Mouse (Mus musculus): ENCODE results near the gene Bmt2. TPM values are rescaled to one million over a fixed set of nuclear protein-coding genes. Genes with fewer than 3 reads are reported as not detected.

Gene Bmt2
- polyA plus RNA-seq, 1 experiment, result 2.6 TPM

DNA sequence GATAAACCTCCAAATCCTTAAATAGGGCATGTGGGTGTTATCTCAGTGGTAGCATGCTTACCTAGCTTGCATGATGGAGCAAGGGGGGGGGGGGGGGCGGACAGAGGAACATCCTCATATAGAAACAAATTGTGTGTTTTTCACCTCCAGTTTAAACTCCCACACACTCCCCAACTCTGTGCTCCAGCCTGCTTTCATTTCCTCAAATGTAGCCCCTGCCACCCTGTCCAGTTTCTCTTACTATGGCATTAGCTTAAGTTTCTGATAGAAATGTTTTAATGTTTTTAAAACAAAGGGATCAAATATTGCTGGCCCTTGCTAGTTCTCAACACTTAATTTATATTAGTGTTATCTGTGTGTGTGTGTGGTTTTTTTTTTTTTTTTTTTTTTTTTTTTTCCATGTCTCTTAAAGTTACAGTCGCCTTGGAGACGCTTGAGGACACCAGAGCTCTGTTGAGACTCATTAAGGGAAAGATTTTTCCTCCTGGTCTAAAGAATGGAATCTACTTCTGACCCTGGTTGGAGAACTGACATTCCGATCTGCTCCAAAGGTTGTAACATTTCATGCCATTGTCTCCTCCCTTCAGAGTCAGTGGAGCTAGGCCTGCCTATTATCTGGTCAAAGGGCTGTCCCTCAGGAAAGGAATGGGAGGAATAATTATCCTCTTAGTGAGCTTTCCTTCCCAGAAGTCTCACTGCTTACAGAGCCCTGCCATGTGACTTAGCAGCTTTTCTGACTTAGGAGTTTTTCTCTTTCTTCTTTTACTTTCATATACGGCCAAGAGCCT lies 68.2 kb downstream of the Bmt2 start:
- no peaks in the 10 kb centered on the region for H3K36me3 ChIP-seq (ENCODE audit: control insufficient read depth, insufficient read depth, low read length)
- TF ChIP-seq POLR2A (IDR thresholded peaks at IDR 0.05; ENCODE audit: low read depth, low read length) (no peak), CTCF (IDR thresholded peaks at IDR 0.05; ENCODE audit: extremely low read depth, insufficient read depth, insufficient read length, insufficient replicate concordance) (no peak)
- H3K27me3 ChIP-seq (ENCODE audit: control insufficient read depth, insufficient read depth, low read length), result no peaks in the 10 kb centered on the region
- peak; percentile 32 to 35 for DNase-seq (ENCODE audit: low read depth in 1 of 2, low spot score in 2 of 2)
- H3K4me3 ChIP-seq (ENCODE audit: extremely low read depth, insufficient read depth, insufficient read length), result no peak overlapping the region
- no peak overlapping the region; the same call in 1 of the 2 replicates for H3K27ac ChIP-seq (ENCODE audit: insufficient read depth, low read length)
- 70% methylated on average over 5 of the region's 5 CpGs for WGBS
- H3K4me1 ChIP-seq (ENCODE audit: control insufficient read depth, insufficient read depth, insufficient read length), result peaks cover 19% of the 10 kb centered on the region

- TF ChIP-seq CTCF (IDR thresholded peaks at IDR 0.05; ENCODE audit: extremely low read depth, insufficient read depth, insufficient read length, insufficient replicate concordance) (peak; percentile 7; the same call in 1 of the 2 replicates), POLR2A (IDR thresholded peaks at IDR 0.05; ENCODE audit: low read depth, low read length) (peak; percentile 74)
- peak; percentile 67 to 93 for DNase-seq (ENCODE audit: low read depth in 1 of 2, low spot score in 2 of 2)
- H3K27me3 ChIP-seq (ENCODE audit: control insufficient read depth, insufficient read depth, low read length), result no peaks in the 10 kb centered on the region
- H3K4me1 ChIP-seq (ENCODE audit: control insufficient read depth, insufficient read depth, insufficient read length), result peaks cover 19% of the 10 kb centered on the region
- peak within 1 kb of the TSS; percentile 93 for H3K27ac ChIP-seq (ENCODE audit: insufficient read depth, low read length)
- WGBS, result 3% methylated on average over 71 of the region's 71 CpGs
- H3K4me3 ChIP-seq (ENCODE audit: extremely low read depth, insufficient read depth, insufficient read length), result peak within 1 kb of the TSS; percentile 74
- peaks cover 2% of the 10 kb centered on the region; the same call in 1 of the 2 replicates for H3K36me3 ChIP-seq (ENCODE audit: control insufficient read depth, insufficient read depth, low read length)
Measured at GRCm38 (mm10) chr6:13607621-13608493, 69.9 kb downstream of the Bmt2 start, which contains the start of gene Tmem168. Gene Tmem168, minus strand, starts transcription at chr6:13608100.

DNA sequence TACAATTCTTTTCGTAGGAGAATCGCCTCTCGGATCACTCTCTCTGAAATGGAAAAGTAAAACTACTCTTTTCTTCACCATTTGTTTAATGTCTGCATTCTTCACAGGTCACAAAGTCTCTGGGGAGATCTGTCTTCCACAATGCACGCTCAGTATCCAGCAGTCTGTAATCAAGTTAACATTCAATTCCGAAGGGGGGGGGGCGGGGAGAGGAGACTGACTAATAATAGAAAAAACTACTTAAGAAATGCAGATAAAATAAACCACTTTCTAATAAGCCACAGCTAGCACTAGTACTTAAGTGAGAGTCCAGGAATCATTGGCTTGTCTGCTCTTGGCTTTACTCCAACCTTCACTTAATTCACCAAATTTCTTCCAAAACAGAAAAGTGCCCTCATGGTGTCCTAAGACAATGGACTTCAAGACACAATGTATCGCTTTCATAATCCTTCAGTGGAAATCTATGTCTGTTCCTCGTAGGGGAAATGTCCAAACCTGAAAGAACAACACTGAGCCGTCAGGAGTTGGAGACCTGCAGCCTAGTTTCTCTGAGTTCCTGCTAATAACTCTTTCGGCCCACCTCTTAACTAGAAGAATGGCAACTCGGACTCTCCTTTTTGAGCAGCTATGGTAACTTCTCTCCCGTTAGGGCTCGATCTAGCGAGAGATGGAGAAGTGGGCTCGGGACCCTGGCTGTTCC lies 70.7 kb downstream of the Bmt2 start:
- H3K27me3 ChIP-seq (ENCODE audit: control insufficient read depth, insufficient read depth, low read length), result no peaks in the 10 kb centered on the region
- 20% methylated on average over 15 of the region's 15 CpGs for WGBS
- H3K4me3 ChIP-seq (ENCODE audit: extremely low read depth, insufficient read depth, insufficient read length), result peak overlapping the region; percentile 74
- H3K36me3 ChIP-seq (ENCODE audit: control insufficient read depth, insufficient read depth, low read length), result peaks cover 3% of the 10 kb centered on the region; the same call in 1 of the 2 replicates
- H3K27ac ChIP-seq (ENCODE audit: insufficient read depth, low read length), result peak overlapping the region; percentile 93
- peaks cover 19% of the 10 kb centered on the region for H3K4me1 ChIP-seq (ENCODE audit: control insufficient read depth, insufficient read depth, insufficient read length)
- TF ChIP-seq POLR2A (IDR thresholded peaks at IDR 0.05; ENCODE audit: low read depth, low read length), result no peak
- TF ChIP-seq CTCF (IDR thresholded peaks at IDR 0.05; ENCODE audit: extremely low read depth, insufficient read depth, insufficient read length, insufficient replicate concordance), result no peak
- no peak for DNase-seq (ENCODE audit: low read depth in 1 of 2, low spot score in 2 of 2)

DNA sequence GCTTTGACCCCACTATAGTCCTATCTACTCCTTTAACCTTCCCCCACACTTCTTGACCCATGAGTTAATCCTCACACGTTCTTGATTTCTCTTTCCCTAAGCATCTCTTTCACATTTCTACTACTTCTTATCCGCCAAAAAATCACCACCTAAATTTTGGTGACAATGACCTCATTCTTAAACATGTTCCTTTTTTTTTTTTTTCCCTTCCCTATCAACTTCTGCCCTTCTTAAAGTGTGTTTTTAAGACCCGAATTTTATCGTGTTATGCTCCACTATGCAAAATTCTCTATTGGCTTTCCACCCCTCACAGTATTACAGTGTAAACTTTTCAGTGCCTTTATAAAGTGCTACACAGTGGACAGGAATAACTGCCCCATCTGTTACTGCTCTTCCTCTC lies 71.4 kb downstream of the Bmt2 start:
- Histone ChIP-seq H3K4me3 (ENCODE audit: extremely low read depth, insufficient read depth, insufficient read length) (no peak overlapping the region), H3K27ac (ENCODE audit: insufficient read depth, low read length) (no peak overlapping the region), H3K4me1 (ENCODE audit: control insufficient read depth, insufficient read depth, insufficient read length) (peaks cover 21% of the 10 kb centered on the region), H3K36me3 (ENCODE audit: control insufficient read depth, insufficient read depth, low read length) (peaks cover 3% of the 10 kb centered on the region; the same call in 1 of the 2 replicates), H3K27me3 (ENCODE audit: control insufficient read depth, insufficient read depth, low read length) (no peaks in the 10 kb centered on the region)
- TF ChIP-seq POLR2A (IDR thresholded peaks at IDR 0.05; ENCODE audit: low read depth, low read length) (no peak), CTCF (IDR thresholded peaks at IDR 0.05; ENCODE audit: extremely low read depth, insufficient read depth, insufficient read length, insufficient replicate concordance) (no peak)
- no peak for DNase-seq (ENCODE audit: low read depth in 1 of 2, low spot score in 2 of 2)
- WGBS, result 50% methylated on average over 4 of the region's 4 CpGs

- H3K36me3 ChIP-seq (ENCODE audit: control insufficient read depth, insufficient read depth, low read length), result peaks cover 5% of the 10 kb centered on the region; the same call in 1 of the 2 replicates
- H3K27ac ChIP-seq (ENCODE audit: insufficient read depth, low read length), result no peak overlapping the region
- peaks cover 7% of the 10 kb centered on the region for H3K4me1 ChIP-seq (ENCODE audit: control insufficient read depth, insufficient read depth, insufficient read length)
- DNase-seq (ENCODE audit: low read depth in 1 of 2, low spot score in 2 of 2), result no peak
- WGBS, result 83% methylated on average over 6 of the region's 6 CpGs
- TF ChIP-seq POLR2A (IDR thresholded peaks at IDR 0.05; ENCODE audit: low read depth, low read length), result no peak
- H3K27me3 ChIP-seq (ENCODE audit: control insufficient read depth, insufficient read depth, low read length), result no peaks in the 10 kb centered on the region
- no peak overlapping the region for H3K4me3 ChIP-seq (ENCODE audit: extremely low read depth, insufficient read depth, insufficient read length)
Measured at GRCm38 (mm10) chr6:13603134-13603533, 74.6 kb downstream of the Bmt2 start.

GRCm38 (mm10) chr6:13601587-13601986 lies 76.2 kb downstream of the Bmt2 start:
- TF ChIP-seq POLR2A (IDR thresholded peaks at IDR 0.05; ENCODE audit: low read depth, low read length) (no peak), CTCF (IDR thresholded peaks at IDR 0.05; ENCODE audit: extremely low read depth, insufficient read depth, insufficient read length, insufficient replicate concordance) (no peak)
- H3K36me3 ChIP-seq (ENCODE audit: control insufficient read depth, insufficient read depth, low read length), result peaks cover 5% of the 10 kb centered on the region; the same call in 1 of the 2 replicates
- DNase-seq (ENCODE audit: low read depth in 1 of 2, low spot score in 2 of 2), result peak; percentile 37 to 70
- no peaks in the 10 kb centered on the region for H3K27me3 ChIP-seq (ENCODE audit: control insufficient read depth, insufficient read depth, low read length)
- no peak overlapping the region; the same call in 1 of the 2 replicates for H3K27ac ChIP-seq (ENCODE audit: insufficient read depth, low read length)
- 12% methylated on average over 6 of the region's 6 CpGs for WGBS
- peaks cover 7% of the 10 kb centered on the region for H3K4me1 ChIP-seq (ENCODE audit: control insufficient read depth, insufficient read depth, insufficient read length)
- no peak overlapping the region for H3K4me3 ChIP-seq (ENCODE audit: extremely low read depth, insufficient read depth, insufficient read length)

Measured in spleen, adult 2 months (tissue).